Mouse (Mus musculus) ES-CJ7 (cell line): ENCODE data around the gene Mettl17.
A peak's percentile ranks its signal among the peaks of the same experiment; 100 is the strongest.

Experiments
- DNase-seq: peaks from one replicate; pipeline ENCODE4 v3.0.0; 2011; ENCODE audit warnings: low read depth, low spot score

Mettl17 gene

GRCm38 (mm10) chr14:51929309-51929943, 44.8 kb downstream of the Mettl17 start:
- no peak for DNase-seq

DNA sequence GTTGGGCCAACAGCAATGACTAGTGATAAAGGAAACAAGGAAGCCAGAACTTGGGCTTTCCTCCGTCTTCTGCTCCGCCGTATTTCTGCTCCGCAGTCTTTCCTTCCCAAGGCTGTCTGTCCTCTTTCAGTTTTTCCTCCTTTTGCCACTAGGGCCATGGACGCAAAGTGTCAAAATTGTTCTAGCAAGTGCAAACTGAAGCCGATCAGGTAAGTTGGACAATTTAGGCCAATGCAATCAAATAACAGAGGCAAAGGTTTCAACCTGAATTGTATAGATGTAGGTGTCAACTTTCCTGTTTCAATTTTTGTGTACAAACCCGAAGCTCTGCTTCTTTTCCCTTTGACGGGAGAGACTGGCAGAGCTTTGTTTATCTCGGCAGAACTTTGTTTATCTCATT, 45.3 kb downstream of the Mettl17 start:
- DNase-seq, result no peak

- DNase-seq, result peak; percentile 76
These were observed 46.2 kb downstream of the Mettl17 start for GRCm38 (mm10) chr14:51930824-51931223.

DNA sequence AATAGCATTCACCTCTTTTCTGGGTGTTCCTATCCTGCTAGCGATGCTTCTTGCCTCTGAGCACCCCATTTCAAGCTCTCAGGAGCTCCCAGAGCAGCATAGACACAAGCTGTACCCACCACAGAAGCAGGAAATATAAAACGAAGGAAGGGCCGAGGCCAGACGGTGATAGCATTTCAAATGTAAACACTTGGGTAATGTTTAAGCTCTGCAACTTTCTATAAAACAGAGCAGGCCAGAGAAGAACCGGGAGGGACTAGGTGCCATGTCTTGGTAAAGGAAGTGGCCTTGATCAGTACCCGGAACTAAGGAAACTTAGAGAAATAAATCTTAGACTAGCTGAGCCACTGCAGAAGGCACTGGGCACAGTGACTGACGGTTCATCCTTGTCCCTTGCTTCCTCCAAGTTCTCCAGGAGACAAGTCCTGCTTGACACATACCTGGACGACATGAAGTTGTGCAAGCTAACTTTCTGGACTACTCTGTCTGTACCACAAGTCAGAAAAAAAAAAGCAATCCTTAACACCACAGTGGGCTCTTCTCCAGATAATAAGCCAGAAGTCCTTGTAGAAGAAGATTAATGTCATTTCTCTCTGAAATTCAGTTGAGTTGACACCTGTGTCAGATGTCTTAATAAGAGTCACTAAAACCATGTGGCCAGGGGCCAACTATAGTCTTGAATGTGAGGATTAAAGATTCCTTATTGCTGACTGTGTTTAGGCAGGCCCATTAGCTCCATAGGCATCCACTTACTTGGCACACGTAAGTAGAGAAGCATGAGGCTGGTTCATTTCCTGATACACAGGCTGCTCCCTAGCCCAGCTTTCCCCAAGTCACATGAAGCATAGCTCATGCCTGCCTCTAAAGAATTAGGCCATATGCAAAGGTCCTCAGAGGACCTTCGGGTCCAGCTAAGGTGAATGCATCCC, 47.7 kb downstream of the Mettl17 start:
- DNase-seq, result no peak

DNA sequence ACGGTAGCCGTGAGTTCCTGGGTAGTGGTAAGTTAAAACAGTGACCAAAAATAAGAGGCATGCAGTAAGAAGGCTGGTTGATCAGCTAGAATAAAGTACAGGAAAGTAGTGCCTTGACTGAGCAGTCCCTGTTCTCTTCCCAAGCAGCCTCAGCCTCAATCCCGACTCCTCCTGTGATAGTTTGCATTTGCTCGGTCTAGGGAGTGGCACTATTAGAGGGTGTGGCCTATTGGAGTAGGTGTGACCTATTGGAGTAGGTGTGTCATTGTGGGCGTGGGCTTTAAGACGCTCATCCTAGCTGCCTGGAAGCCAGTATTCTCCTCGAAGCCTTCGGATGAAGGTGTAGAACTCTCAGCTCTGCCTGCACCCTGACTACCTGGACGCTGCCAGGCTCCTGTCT, 54.4 kb downstream of the Mettl17 start:
- DNase-seq, result peak; percentile 65

DNA sequence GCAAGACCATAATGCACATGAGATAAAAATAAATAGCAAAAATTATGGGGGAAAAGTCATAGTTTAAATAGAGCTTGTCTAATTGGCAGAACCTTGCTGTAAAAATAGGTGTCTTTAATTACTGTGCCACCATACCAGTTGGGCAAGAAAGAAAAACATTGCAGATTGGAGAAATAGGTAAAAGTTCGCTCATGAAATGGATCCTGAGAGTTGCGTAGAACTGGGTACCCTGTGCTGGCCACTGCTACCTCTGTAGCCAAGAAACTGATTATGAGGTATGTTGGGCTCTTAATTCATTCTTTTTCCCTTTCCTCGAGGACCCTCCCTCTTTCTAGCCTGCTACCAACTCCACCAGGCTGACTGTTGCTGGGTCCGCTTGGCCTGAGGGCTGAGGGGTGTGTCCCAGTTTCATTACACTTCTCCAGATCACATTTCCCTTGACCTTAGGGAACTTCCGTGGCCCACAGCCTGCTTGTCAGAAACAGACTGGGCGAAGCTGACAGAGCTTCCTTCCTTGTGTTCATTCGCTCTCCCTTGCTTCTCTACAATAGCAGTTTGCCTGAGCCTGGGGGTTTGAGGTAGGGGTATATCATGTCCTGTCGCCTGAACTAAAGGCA, 56.4 kb downstream of the Mettl17 start:
- peak; percentile 65 for DNase-seq

DNA sequence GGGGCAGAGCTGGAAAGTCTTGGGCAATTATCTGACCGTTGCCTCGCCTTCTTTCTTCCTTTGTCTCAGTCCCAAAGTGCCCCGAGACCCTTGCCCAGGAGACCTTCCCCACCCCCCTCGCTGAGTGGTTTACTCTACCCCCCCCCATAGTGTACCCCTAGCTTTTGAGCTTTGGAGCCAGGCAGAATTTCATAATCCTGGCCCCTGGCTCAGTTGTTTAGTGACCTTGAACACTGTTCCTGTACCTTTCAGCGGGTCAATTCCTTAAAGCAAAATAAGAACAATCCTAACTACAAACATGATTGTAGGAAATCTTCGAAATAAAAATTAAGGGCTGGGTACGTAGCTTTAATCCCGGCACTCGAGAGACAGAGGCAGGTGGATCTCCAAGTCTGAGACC, 56.9 kb downstream of the Mettl17 start:
- no peak for DNase-seq

- no peak for DNase-seq
These were observed 57.6 kb downstream of the Mettl17 start for GRCm38 (mm10) chr14:51942236-51942635.
